Mouse (Mus musculus) hindbrain, embryonic 12.5 days (tissue): ENCODE data around the gene Syne1. TPM values are rescaled to one million over a fixed set of nuclear protein-coding genes. Genes with fewer than 3 reads are reported as not detected.
A peak's percentile ranks its signal among the peaks of the same experiment; 100 is the strongest.

Experiments
- ATAC-seq: fragments of 200-750 bp; cut with Nextera tagmentation; 2 replicates; pipeline ENCODE4 v1.8.0; 2017; ENCODE audit warnings: moderate TSS enrichment; ENCODE audit not compliant: low FRiP score
- H3K27ac ChIP-seq: fragments of 300-500 bp; sonication (generic); 2 replicates; pipeline ENCODE4 v1.5.1; 2016; ENCODE audit warnings: mild to moderate bottlenecking
- H3K27me3 ChIP-seq: fragments of 300-500 bp; sonication (generic); 2 replicates; pipeline ENCODE4 v1.6.1; 2016; ENCODE audit warnings: mild to moderate bottlenecking
- H3K36me3 ChIP-seq: fragments of 300-500 bp; sonication (generic); 2 replicates; pipeline ENCODE4 v1.6.1; 2016; ENCODE audit warnings: mild to moderate bottlenecking
- H3K4me1 ChIP-seq: fragments of 300-500 bp; sonication (generic); 2 replicates; pipeline ENCODE4 v1.6.1; 2016
- H3K4me2 ChIP-seq: fragments of 300-500 bp; sonication (generic); replicated peaks from 2 replicates; pipeline ENCODE4 v1.6.1; 2016; ENCODE audit warnings: mild to moderate bottlenecking
- H3K4me3 ChIP-seq: fragments of 300-500 bp; sonication (generic); 2 replicates; pipeline ENCODE4 v1.5.1; 2016; ENCODE audit warnings: mild to moderate bottlenecking
- H3K9ac ChIP-seq: fragments of 300-500 bp; sonication (generic); 2 replicates; pipeline ENCODE4 v1.6.1; 2016; ENCODE audit warnings: mild to moderate bottlenecking, moderate library complexity
- H3K9me3 ChIP-seq: fragments of 300-500 bp; sonication (generic); replicated peaks from 2 replicates; pipeline ENCODE4 v1.6.1; 2016; ENCODE audit warnings: mild to moderate bottlenecking
- WGBS: fragments of 180-500 bp; shearing (Covaris S2); methylation state at CpG from one replicate; pipeline ENCODE4 v1.1.7; 2016; 5-methylcytosine and 5-hydroxymethylcytosine counted together
- polyA plus RNA-seq: library from polyadenylated mRNA; unstranded; fragments of >200 nt; fragmentation: Nextera tagmentation; extraction: Ambion mirVana; gene quantifications from 2 replicates; pipeline ENCODE4 v1.2.1, GENCODE M21; 2016

Syne1 gene
- polyA plus RNA-seq, 1 experiment from 2014 or later, result 7.0 TPM

GRCm38 (mm10) chr10:5322562-5322961 is 228.7 kb downstream of the Syne1 start:
- Histone ChIP-seq H3K4me2 (no peak overlapping the region), H3K4me1 (no peaks in the 10 kb centered on the region), H3K9me3 (no peaks in the 10 kb centered on the region), H3K4me3 (no peak overlapping the region), H3K27ac (no peak overlapping the region), H3K27me3 (no peaks in the 10 kb centered on the region), H3K9ac (no peak overlapping the region), H3K36me3 (no peaks in the 10 kb centered on the region)
- 55% methylated on average over 7 of the region's 7 CpGs for WGBS
- ATAC-seq, result no peak

- H3K4me2 ChIP-seq, result no peak overlapping the region
- H3K27ac ChIP-seq, result no peak overlapping the region
- WGBS, result 31% methylated on average over 6 of the region's 6 CpGs
Measured at GRCm38 (mm10) chr10:5317602-5318001, 233.7 kb downstream of the Syne1 start.

GRCm38 (mm10) chr10:5312437-5312836 is 238.8 kb downstream of the Syne1 start:
- H3K4me1 ChIP-seq, result peaks cover 8% of the 10 kb centered on the region
- no peaks in the 10 kb centered on the region for H3K36me3 ChIP-seq
- no peak overlapping the region for H3K9ac ChIP-seq
- 81% methylated on average over 4 of the region's 4 CpGs for WGBS
- H3K27me3 ChIP-seq, result no peaks in the 10 kb centered on the region
- ATAC-seq, result no peak
- H3K9me3 ChIP-seq, result no peaks in the 10 kb centered on the region
- no peak overlapping the region for H3K27ac ChIP-seq
- no peak overlapping the region for H3K4me2 ChIP-seq
- H3K4me3 ChIP-seq, result no peak overlapping the region

More at GRCm38 (mm10) chr10:5317602-5318001, 233.7 kb downstream of the Syne1 start:
- Histone ChIP-seq H3K9ac (no peak overlapping the region), H3K27me3 (no peaks in the 10 kb centered on the region), H3K9me3 (no peaks in the 10 kb centered on the region), H3K36me3 (no peaks in the 10 kb centered on the region), H3K4me1 (no peaks in the 10 kb centered on the region), H3K4me3 (no peak overlapping the region)
- no peak for ATAC-seq

GRCm38 (mm10) chr10:5309961-5310713 is 241.1 kb downstream of the Syne1 start:
- Histone ChIP-seq H3K9me3 (no peaks in the 10 kb centered on the region), H3K27ac (no peak overlapping the region), H3K36me3 (no peaks in the 10 kb centered on the region), H3K4me2 (no peak overlapping the region), H3K9ac (no peak overlapping the region), H3K27me3 (no peaks in the 10 kb centered on the region), H3K4me3 (no peak overlapping the region), H3K4me1 (peaks cover 8% of the 10 kb centered on the region)
- ATAC-seq, result no peak
- WGBS, result 13% methylated on average over 4 of the region's 4 CpGs

- H3K4me3 ChIP-seq, result no peak overlapping the region
- no peak overlapping the region for H3K9ac ChIP-seq
- H3K9me3 ChIP-seq, result no peaks in the 10 kb centered on the region
- peaks cover 8% of the 10 kb centered on the region for H3K4me1 ChIP-seq
- no peak overlapping the region for H3K4me2 ChIP-seq
- no peak overlapping the region; the same call in 1 of the 2 replicates for H3K27ac ChIP-seq
- no peaks in the 10 kb centered on the region for H3K27me3 ChIP-seq
- WGBS, result 42% methylated on average over 10 of the region's 10 CpGs
- H3K36me3 ChIP-seq, result no peaks in the 10 kb centered on the region
- no peak for ATAC-seq
Measured at GRCm38 (mm10) chr10:5309398-5309797, 241.9 kb downstream of the Syne1 start.

- Histone ChIP-seq H3K27me3 (no peaks in the 10 kb centered on the region), H3K4me2 (no peak overlapping the region), H3K36me3 (no peaks in the 10 kb centered on the region), H3K9me3 (no peaks in the 10 kb centered on the region), H3K4me3 (no peak overlapping the region), H3K9ac (no peak overlapping the region), H3K4me1 (peaks cover 8% of the 10 kb centered on the region), H3K27ac (no peak overlapping the region)
- 48% methylated on average over 6 of the region's 6 CpGs for WGBS
- ATAC-seq, result no peak
Measured at GRCm38 (mm10) chr10:5305555-5305954, 245.7 kb downstream of the Syne1 start.

- Histone ChIP-seq H3K4me3 (no peak overlapping the region), H3K36me3 (no peaks in the 10 kb centered on the region), H3K9me3 (no peaks in the 10 kb centered on the region), H3K4me2 (no peak overlapping the region), H3K4me1 (0 out of 2 replicates have a peak, but pooled peaks cover 4% of the 10 kb centered on the region), H3K9ac (no peak overlapping the region), H3K27ac (no peak overlapping the region), H3K27me3 (no peaks in the 10 kb centered on the region)
- ATAC-seq, result no peak
- 41% methylated on average over 7 of the region's 7 CpGs for WGBS
Measured at GRCm38 (mm10) chr10:5295291-5295891, 255.9 kb downstream of the Syne1 start.

GRCm38 (mm10) chr10:5289575-5289909 is 261.7 kb downstream of the Syne1 start:
- no peaks in the 10 kb centered on the region for H3K9me3 ChIP-seq
- 0 out of 2 replicates have a peak overlapping the region, but pooled peaks have one; percentile 8 for H3K27ac ChIP-seq
- WGBS, result 76% methylated on average over 5 of the region's 5 CpGs
- no peak overlapping the region for H3K4me3 ChIP-seq
- H3K27me3 ChIP-seq, result no peaks in the 10 kb centered on the region
- 0 out of 2 replicates have a peak, but pooled peaks cover 5% of the 10 kb centered on the region for H3K4me1 ChIP-seq
- no peaks in the 10 kb centered on the region for H3K36me3 ChIP-seq
- no peak overlapping the region for H3K9ac ChIP-seq
- 0 out of 2 replicates have a peak, but pooled peaks have one; percentile 13 for ATAC-seq
- peak overlapping the region; percentile 11; the same call in 1 of the 2 replicates for H3K4me2 ChIP-seq

GRCm38 (mm10) chr10:5288716-5289574 is 262.3 kb downstream of the Syne1 start:
- Histone ChIP-seq H3K27me3 (no peaks in the 10 kb centered on the region), H3K9me3 (no peaks in the 10 kb centered on the region), H3K9ac (no peak overlapping the region), H3K4me1 (0 out of 2 replicates have a peak, but pooled peaks cover 5% of the 10 kb centered on the region), H3K4me2 (peak overlapping the region; percentile 11; the same call in 1 of the 2 replicates), H3K4me3 (no peak overlapping the region), H3K36me3 (no peaks in the 10 kb centered on the region), H3K27ac (0 out of 2 replicates have a peak overlapping the region, but pooled peaks have one; percentile 8)
- 51% methylated on average over 19 of the region's 19 CpGs for WGBS
- ATAC-seq, result peak; percentile 32; the same call in 1 of the 2 replicates

GRCm38 (mm10) chr10:5288262-5288661 is 263.0 kb downstream of the Syne1 start:
- no peak overlapping the region for H3K4me3 ChIP-seq
- H3K9ac ChIP-seq, result no peak overlapping the region
- no peak for ATAC-seq
- 74% methylated on average over 6 of the region's 6 CpGs for WGBS
- H3K9me3 ChIP-seq, result no peaks in the 10 kb centered on the region
- H3K36me3 ChIP-seq, result no peaks in the 10 kb centered on the region
- H3K4me1 ChIP-seq, result 0 out of 2 replicates have a peak, but pooled peaks cover 5% of the 10 kb centered on the region
- no peak overlapping the region for H3K27ac ChIP-seq
- H3K4me2 ChIP-seq, result no peak overlapping the region
- no peaks in the 10 kb centered on the region for H3K27me3 ChIP-seq

GRCm38 (mm10) chr10:5275769-5276168 is 275.5 kb downstream of the Syne1 start:
- ATAC-seq, result no peak
- H3K4me2 ChIP-seq, result no peak overlapping the region
- no peak overlapping the region for H3K9ac ChIP-seq
- H3K27me3 ChIP-seq, result no peaks in the 10 kb centered on the region
- H3K27ac ChIP-seq, result no peak overlapping the region
- 87% methylated on average over 5 of the region's 5 CpGs for WGBS
- H3K4me3 ChIP-seq, result no peak overlapping the region
- no peaks in the 10 kb centered on the region for H3K36me3 ChIP-seq
- no peaks in the 10 kb centered on the region for H3K9me3 ChIP-seq
- H3K4me1 ChIP-seq, result no peaks in the 10 kb centered on the region

- Histone ChIP-seq H3K4me2 (no peak overlapping the region), H3K27me3 (no peaks in the 10 kb centered on the region), H3K9me3 (no peaks in the 10 kb centered on the region), H3K4me1 (no peaks in the 10 kb centered on the region), H3K4me3 (no peak overlapping the region), H3K36me3 (no peaks in the 10 kb centered on the region), H3K27ac (no peak overlapping the region), H3K9ac (no peak overlapping the region)
- WGBS, result 98% methylated on average over 2 of the region's 2 CpGs
- no peak for ATAC-seq
Measured at GRCm38 (mm10) chr10:5270641-5271040, 280.6 kb downstream of the Syne1 start.
